Mouse (Mus musculus) cerebellum, adult 11-12 months (tissue): Measurements from ENCODE around the gene Map3k5.

Experiments
- DNase-seq: peaks from one replicate; pipeline ENCODE4 v3.0.0; 2022

Gene Map3k5

GRCm38 (mm10) chr10:20119504-20120425 lies 185.5 kb downstream of the Map3k5 start:
- no peak for DNase-seq

DNA sequence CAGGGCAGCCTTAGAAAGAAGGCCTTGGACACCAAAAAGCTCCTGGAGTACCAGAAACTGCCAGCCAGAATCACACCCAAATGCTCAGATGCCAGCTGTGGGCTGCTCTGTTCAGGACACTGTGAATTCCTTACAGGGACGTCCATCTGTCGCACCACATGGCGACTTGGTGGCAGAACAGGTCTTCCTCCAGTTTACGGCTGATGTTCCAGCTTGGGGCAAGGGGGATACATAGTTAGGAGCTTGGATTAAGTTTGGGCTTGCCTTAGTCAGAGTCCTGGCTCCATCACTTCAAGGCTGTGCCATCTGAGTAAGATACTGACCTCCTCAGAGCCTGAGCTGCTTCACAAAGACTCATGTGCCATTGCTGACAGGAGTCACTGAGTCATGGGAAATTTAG lies 187.7 kb downstream of the Map3k5 start:
- DNase-seq: peak; percentile 25

GRCm38 (mm10) chr10:20123401-20123800 lies 189.1 kb downstream of the Map3k5 start:
- no peak for DNase-seq

- DNase-seq: no peak
These were observed 190.3 kb downstream of the Map3k5 start for GRCm38 (mm10) chr10:20124576-20124975.

GRCm38 (mm10) chr10:20125226-20125625 lies 191.0 kb downstream of the Map3k5 start:
- DNase-seq: peak; percentile 53

DNA sequence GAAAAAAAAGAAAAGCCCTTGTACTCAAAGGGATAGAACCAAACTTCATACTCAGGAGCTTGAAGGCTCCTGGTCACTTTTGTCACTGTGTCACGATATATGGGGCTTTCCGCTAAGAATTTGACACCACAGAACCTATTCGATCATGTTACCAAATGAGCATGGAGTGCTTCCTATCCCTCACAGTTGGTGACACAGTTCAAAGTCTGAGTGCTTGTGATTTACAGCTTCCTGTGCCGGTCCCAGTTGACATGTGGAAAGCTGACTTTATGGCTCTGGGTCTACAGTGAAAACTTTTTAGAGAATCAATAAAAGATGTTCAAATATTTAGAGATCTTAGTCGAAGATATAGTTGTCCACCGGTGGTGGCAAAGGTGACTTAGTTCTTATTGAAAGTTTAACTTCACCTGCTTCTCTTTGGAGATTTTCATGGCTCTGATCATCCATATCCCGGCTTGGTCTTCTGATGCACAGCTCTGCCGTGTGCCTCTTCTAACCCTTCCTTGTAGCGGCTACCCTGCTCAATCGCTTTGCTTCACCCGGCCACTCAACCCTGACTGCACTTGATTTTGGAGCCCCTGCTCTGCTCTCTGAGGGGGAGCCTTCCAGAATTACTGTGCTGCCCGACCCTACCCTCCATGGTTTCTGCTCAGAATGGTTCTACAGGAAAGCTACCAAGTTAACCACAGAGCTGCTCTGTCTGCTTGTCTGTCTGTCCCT lies 198.8 kb downstream of the Map3k5 start:
- DNase-seq: no peak

DNA sequence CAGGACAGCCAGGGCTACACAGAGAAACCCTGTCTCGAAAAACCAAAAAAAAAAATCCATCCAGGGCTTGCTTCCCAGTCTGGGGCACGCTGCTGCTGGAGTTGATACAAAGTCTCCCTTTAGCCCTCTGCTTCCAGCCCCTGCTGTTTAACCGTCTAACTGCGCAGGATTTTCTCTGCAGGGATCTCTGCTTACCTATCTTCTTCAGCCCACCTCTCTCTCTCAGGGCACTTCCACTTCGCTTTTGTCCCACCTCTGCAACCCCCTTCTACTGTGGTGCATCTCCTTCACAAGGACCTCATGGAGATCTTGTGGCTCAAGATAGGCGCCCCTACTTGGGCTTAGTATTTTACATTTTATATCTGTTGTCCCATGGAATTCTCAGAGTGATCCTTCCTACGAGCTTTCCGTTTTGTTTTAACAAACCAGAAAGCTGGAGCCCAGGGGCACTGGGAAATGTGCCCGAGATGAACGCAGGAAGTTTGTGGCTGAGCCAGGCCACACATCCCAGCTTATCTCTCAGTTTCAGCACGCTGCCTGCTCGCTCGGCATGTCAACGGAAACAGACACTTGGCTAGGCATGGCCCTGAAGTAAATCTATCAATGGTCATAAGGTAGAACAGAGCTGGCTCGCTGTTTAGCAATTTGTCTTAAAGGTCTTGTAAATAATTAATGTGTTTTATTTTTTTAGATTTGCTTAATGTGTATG lies 201.2 kb downstream of the Map3k5 start:
- no peak for DNase-seq

DNA sequence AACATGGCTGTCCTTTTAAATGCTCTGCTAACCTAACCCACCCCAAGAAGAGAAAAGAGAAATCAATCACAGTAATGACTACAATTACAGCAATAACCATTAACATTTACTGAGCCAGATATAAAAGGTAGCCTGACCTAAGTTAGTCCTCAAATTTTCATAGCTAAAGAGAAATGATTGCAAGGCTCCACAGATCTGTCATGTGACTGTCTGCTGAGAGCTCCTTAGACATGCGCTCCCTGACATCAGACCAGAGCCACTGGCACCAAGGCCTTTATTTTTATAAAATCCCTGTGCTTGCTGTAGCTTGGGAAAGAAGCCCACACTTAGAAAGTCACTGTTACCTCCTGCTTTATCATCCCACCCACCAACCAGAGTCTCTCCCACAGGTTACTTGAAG lies 202.2 kb downstream of the Map3k5 start:
- DNase-seq: no peak

DNA sequence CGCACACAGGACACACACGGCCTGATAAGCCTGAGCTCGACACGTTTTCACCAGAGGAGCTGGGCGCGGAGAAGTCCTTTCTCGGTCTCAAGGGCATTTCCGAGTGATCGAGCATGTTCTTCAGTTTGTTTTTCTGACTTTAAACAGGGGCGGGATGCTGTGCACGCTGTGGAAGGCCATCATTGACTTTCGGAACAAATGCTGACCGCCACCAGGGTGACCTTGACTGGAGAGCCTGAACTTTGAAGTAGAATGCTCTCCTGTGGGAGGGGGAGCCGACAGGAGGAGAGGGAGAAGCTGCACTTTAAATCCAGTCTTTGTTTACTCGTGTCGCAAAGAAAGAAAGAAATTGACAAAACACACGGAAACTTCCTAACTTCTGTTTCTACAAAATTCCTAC lies 207.1 kb downstream of the Map3k5 start:
- DNase-seq: no peak

DNA sequence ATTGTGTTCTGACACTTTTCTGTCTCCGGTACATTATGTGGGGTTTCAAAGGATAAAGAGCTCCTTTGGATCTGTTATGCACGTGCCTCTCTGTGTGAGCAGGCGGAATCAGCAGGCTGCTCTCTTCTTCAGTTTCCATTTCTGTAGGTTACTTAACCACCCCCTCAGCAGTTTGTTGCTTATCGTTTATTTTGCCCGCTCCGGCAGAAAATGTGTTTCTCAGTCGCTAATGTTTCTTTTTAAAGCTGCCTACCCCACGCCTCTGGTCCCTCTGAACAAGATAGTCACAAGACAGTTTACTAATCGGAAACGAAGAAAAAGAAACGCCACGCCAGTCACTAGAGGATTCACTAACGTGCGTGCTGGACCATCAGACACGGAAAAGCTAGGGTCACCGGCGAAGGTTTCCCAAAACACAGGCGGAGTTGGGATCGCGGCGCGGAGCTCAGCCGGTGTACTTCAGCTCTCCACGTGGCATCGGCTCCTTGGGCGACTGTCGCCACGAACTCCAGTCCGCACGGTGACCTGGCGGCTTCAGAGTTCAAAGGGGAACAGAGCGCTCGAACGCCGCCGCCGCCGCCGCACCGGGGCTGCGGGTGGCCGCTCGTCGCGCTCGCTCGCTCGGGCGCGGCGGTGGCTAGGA lies 214.0 kb downstream of the Map3k5 start, which contains the start of gene Map7:
Map7 (plus strand) TSS at position 342 of the 643 bp plus-strand sequence.
- DNase-seq: no peak

DNA sequence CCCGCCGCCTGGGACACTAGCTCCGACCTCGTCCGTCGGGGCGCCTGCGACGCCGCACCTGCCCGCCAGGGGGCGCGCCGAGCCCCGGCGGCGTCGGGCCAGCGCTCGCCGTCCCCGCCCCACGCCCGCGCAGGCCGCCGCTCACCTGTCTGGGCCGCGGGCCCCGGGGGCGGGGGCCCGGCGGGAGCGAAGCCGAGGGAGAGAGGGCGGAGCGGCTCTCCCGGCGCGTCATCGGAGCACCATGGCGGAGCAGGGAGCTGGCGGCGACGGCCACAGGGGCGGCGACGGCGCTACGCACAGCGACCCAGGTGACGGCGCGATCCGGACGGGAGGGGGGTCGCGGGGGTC lies 214.5 kb downstream of the Map3k5 start:
- DNase-seq: peak; percentile 84

DNA sequence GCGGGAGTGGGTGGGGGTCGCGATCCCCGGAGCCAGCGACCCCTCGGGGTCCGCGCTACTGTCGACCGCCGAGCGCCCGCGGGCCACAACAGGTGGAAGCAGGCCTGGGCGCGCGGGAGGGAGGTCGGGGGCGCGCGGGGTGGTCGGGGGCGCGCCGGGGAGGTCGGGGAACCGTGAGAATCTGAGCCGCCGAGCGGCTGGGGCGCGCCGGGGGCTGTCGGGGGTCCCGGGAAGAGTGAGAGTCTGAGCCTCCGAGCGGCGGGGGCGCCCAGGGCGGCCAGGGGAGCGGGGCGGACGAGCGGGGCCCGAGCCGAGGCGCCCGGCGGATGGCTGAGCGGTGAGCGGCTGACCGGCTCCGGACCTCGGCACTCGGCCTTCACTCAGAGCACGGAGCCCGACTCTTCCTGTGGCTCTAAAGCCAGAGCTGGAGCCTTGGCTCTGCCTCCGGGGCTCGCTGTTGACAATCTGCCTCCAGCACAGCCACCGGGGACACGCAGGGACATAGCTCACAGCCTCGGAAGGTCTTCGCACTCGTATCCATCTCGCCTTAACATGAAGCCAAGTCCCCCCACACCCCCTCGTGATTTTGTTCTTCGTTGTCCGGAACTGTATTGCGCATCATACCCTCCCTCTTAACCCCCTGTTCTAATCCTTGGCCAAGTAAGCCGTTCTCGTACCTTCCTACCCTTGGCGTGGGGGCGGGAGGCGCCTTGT lies 215.0 kb downstream of the Map3k5 start:
- DNase-seq: peak; percentile 78

DNA sequence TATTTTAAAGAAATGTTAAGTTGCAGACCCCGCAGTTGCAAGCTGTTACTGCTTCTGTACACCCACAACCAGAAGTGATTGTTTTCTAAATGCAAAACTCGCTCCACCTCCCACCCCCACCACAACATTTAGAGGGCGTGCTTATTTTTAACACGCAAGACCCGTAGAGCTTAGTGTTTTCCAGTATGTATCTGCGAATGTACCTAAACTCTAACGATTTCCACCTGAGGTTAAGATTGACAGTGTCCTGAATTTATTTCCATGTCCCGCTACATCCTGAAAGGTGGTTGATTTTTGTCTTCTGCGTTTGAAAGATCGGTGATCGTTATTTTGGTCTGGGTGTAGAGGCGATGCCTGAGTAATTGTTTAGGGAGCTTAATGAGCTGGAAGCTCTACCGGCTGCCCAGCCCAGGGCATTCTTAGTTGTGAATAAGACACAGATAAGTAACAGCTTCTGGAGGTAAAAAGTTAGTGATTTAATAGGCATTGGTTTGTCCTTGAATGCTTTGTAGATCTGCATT lies 215.6 kb downstream of the Map3k5 start:
- DNase-seq: no peak

DNA sequence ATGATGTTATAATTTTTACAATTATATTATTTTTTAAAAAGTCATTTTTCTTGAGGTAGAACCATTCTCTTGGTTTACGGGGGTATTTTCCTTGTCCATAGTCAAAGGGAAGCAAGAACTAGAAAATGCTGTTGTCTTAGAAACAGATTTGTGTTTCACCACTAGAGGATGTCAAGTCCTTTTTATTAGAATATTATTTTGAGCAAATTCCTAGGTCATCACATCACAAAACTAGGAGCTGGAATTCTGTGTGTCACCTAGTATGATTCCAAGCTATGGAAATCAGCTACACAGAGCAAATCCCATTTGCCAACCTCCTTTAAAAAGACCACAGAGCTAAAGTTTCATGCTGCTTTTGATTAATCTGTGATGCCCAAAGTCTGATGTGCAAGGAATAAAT lies 217.9 kb downstream of the Map3k5 start:
- DNase-seq: no peak

- DNase-seq: no peak
These were observed 219.2 kb downstream of the Map3k5 start for GRCm38 (mm10) chr10:20153507-20153906.

DNA sequence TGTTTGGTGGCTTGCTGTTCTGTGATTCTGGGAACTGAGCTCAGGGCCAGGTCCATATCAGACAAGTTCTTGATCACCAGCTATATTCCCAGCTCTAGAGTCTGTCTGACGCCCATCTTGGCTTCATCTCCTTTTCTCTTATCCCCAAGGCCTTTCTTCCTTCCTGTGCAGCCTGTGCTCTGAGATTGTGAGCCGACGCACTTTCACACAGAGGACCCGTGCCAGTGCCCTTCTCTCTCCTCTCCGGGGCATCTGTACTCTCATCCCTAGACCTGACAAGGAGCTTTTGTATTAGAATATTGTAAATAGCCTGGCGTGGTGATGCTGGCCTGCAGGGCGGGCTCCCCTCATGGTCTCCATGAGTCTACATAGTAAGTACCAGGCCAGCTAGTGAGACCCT lies 221.1 kb downstream of the Map3k5 start:
- DNase-seq: no peak

DNA sequence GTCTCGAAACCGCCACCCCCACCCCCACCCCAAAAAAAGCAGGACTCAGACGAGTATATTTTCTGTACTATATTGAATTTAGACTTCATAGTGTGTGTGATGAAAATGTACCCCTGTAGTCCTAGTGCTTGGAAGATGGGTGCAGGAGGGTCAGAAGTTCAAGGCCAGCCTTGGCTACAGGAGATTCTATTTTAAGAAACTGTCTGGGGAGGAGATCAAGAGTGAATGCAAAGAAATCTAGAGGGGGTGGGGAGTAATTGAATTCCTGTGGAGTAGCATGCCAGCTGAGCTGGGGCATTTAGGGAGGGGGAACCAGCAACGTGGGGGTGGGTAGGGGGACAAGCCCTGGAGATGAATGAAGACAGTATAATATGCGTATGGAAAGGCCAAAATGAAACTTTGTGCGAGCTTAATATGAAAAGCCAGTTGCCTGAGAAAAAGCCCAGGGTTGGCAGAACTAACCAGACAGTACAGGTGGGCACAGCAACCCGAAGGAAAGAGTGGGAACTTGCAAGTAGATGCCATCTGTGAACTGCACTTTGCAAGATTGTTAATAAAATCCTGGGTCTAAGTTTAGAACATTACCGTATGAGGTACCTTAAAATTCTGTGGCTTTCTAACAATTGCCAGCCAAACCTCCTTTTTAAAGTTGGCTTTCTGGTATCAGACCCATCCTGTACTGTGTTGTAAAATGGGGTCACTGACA lies 222.9 kb downstream of the Map3k5 start:
- no peak for DNase-seq

GRCm38 (mm10) chr10:20158756-20159155 lies 224.5 kb downstream of the Map3k5 start:
- no peak for DNase-seq

- no peak for DNase-seq
These were observed 225.0 kb downstream of the Map3k5 start for GRCm38 (mm10) chr10:20159308-20159707.

- DNase-seq: no peak
These were observed 226.6 kb downstream of the Map3k5 start for GRCm38 (mm10) chr10:20160914-20161313.

- no peak for DNase-seq
These were observed 230.5 kb downstream of the Map3k5 start for GRCm38 (mm10) chr10:20164810-20165209.
